Mouse (Mus musculus) bone marrow macrophage, adult 2 months (primary cell): ENCODE measurements around the gene Usp12.

Experiments used
- CTCF ChIP-seq: IDR thresholded peaks from 2 replicates; pipeline ENCODE4 v1.5.1; 2012; ENCODE audit warnings: low read depth, mild to moderate bottlenecking, low read length, moderate library complexity
- POLR2A ChIP-seq: IDR thresholded peaks from 2 replicates; pipeline ENCODE4 v1.6.1; 2012; ENCODE audit warnings: mild to moderate bottlenecking, low read depth, low read length, borderline replicate concordance

DNA sequence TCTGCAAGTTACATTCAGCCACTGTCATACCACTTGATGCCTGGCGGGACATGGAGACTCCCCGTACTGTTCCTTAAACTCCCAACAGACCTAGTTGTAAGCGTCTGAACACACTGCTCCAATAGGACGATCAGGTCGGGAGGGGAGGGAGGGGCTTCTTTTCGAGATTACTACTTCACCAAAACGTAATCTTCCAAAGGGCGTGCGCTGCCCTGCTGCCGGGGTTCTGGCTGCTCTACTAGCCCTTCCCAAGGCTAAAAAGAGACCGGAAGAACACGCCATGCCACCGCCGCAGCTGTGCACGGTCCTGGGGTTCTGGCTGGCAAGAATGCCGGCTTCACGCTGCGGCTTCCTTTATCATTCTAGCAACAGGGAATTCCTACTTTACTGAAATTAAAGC, 58.5 kb downstream of the Usp12 start:
- no peak for TF ChIP-seq POLR2A
- TF ChIP-seq CTCF: no peak
